Mouse (Mus musculus): ENCODE measurements at regions not wholly inside any gene's neighbourhood (a gene's known extent, or its start where the extent isn't known, plus 50 kb on each side); places are given as distances from the start of the nearest gene placed in this dataset.

GRCm38 (mm10) chr12:16098840-16099239, 282.1 kb upstream of the Trib2 start:
- TF ChIP-seq CTCF (conservative IDR thresholded peaks at IDR 0.05; ENCODE audit: insufficient read depth, insufficient read length, low read depth, low read length) (no peak), POLR2A (IDR thresholded peaks at IDR 0.05; ENCODE audit: low read depth, low read length) (no peak)

Measured in kidney, adult 2 months (tissue).